Mouse (Mus musculus): ENCODE data around the gene Gm11060. TPM values are rescaled to one million over a fixed set of nuclear protein-coding genes. Genes with fewer than 3 reads are reported as not detected.

The Gm11060 gene
- total RNA-seq (2022): not detected

GRCm38 (mm10) chr2:105091718-105092117 is at the start of gene Gm11060:
Gene Gm11060, plus strand, starts transcription at chr2:105092018.
- DNase-seq: no peak

- DNase-seq: no peak
Observed at GRCm38 (mm10) chr2:105043152-105043551, 48.7 kb upstream of the Gm11060 start.

GRCm38 (mm10) chr2:105048301-105048700 is 43.5 kb upstream of the Gm11060 start:
- no peak for DNase-seq

GRCm38 (mm10) chr2:105055529-105055928 is 36.3 kb upstream of the Gm11060 start:
- no peak for DNase-seq

- DNase-seq: no peak
Observed at GRCm38 (mm10) chr2:105058577-105059116, 33.2 kb upstream of the Gm11060 start.

- DNase-seq: no peak
Observed at GRCm38 (mm10) chr2:105062741-105063372, 29.0 kb upstream of the Gm11060 start.

- DNase-seq: no peak
Observed at GRCm38 (mm10) chr2:105072496-105072895, 19.3 kb upstream of the Gm11060 start.

- DNase-seq: peak; percentile 15
Observed at GRCm38 (mm10) chr2:105074196-105074595, 17.6 kb upstream of the Gm11060 start.

GRCm38 (mm10) chr2:105075809-105076208 is 16.0 kb upstream of the Gm11060 start:
- no peak for DNase-seq

GRCm38 (mm10) chr2:105077151-105077550 is 14.7 kb upstream of the Gm11060 start:
- no peak for DNase-seq

- DNase-seq: no peak
Observed at GRCm38 (mm10) chr2:105082256-105082790, 9.5 kb upstream of the Gm11060 start.

- no peak for DNase-seq
Observed at GRCm38 (mm10) chr2:105084035-105084434, 7.8 kb upstream of the Gm11060 start.

GRCm38 (mm10) chr2:105086081-105086480 is 5.7 kb upstream of the Gm11060 start:
- DNase-seq: peak; percentile 28

GRCm38 (mm10) chr2:105088005-105088404 is 3.8 kb upstream of the Gm11060 start:
- no peak for DNase-seq

- DNase-seq: no peak
Observed at GRCm38 (mm10) chr2:105089083-105089482, 2.7 kb upstream of the Gm11060 start.

GRCm38 (mm10) chr2:105089581-105090508 is 2.0 kb upstream of the Gm11060 start:
- no peak for DNase-seq

- DNase-seq: no peak
Observed at GRCm38 (mm10) chr2:105090991-105091390, 827 bp upstream of the Gm11060 start.

GRCm38 (mm10) chr2:105097294-105097953 is 5.6 kb downstream of the Gm11060 start:
- no peak for DNase-seq

- DNase-seq: no peak
Observed at GRCm38 (mm10) chr2:105099410-105099809, 7.6 kb downstream of the Gm11060 start.

- no peak for DNase-seq
Observed at GRCm38 (mm10) chr2:105100541-105100940, 8.7 kb downstream of the Gm11060 start.

- DNase-seq: peak; percentile 85
Observed at GRCm38 (mm10) chr2:105108703-105109158, 16.9 kb downstream of the Gm11060 start.

GRCm38 (mm10) chr2:105114074-105114473 is 22.3 kb downstream of the Gm11060 start:
- DNase-seq: no peak
